Mouse (Mus musculus): ENCODE results near the gene Ren1. TPM values are rescaled to one million over a fixed set of nuclear protein-coding genes. Genes with fewer than 3 reads are reported as not detected.

The Ren1 gene
- not detected in 2 replicates for polyA plus RNA-seq (2014; fragmentation: Nextera tagmentation; extraction: Ambion mirVana)

DNA sequence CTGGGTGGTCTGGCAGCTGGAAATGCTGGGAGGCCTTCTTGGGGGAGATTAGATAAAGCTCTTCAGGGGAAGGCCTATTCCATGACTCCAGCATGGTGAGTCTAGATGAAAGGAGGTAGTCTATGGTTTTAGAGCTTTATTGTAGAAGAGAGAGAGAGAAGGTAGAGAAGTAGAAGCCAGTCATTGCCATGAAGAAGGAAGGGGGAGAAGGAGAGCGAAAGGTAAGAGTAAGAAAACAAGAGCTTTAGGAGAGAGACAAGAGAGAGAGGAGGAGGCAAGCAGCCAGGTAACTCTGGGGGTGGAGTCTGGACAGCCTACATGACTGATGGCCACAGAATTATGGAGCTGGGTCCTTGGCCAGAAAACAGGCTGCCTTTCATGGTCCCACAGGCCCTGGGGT lies at the start of gene Ren1:
Gene Ren1, plus strand, starts transcription at position 301 of the 400 bp plus-strand sequence.
- Histone ChIP-seq H3K27ac (ENCODE audit: low read depth, low read length) (no peak within 1 kb of the TSS), H3K27me3 (ENCODE audit: control insufficient read depth, insufficient read depth, low read length) (peaks cover 6% of the 10 kb centered on the region; the same call in 1 of the 2 replicates), H3K9ac (ENCODE audit: low read depth, low read length) (no peak within 1 kb of the TSS), H3K4me3 (ENCODE audit: low read depth, low read length) (no peak within 1 kb of the TSS), H3K36me3 (ENCODE audit: control insufficient read depth, insufficient read depth, low read length) (no peaks in the 10 kb centered on the region), H3K4me2 (no peak within 1 kb of the TSS), H3K4me1 (ENCODE audit: control insufficient read depth, insufficient read depth, low read length) (peaks cover 8% of the 10 kb centered on the region; the same call in 1 of the 2 replicates), H3K9me3 (replicated peaks; ENCODE audit: control insufficient read depth, low read length) (no peaks in the 10 kb centered on the region)
- WGBS (ENCODE audit: insufficient replicate concordance): 94% methylated on average over 1 of the region's 1 CpGs
- no peak for ATAC-seq (replicated peaks; ENCODE audit: insufficient number of reproducible peaks, low FRiP score, low TSS enrichment)

DNA sequence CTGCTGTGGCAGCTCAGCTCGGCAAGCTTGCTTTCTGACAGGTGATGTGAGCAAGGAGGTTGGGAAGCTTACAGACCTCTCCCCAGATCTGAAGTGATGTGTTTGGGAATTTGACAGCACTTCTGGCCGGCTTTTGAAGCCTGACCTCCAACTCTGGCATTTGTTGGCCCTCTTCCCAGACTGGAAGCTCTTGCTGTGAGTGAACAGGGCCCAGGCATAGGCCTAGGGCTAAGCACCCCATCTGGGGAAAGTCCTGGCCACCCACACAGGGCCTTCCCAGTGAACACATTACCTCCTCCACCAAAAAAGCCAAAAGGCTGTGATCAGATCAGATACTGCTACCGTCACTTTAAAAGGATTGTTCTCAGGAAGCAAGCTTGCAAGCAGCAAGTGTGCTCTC lies 47.8 kb upstream of the Ren1 start:
- H3K27me3 ChIP-seq (ENCODE audit: control insufficient read depth, insufficient read depth, low read length): 0 out of 2 replicates have a peak, but pooled peaks cover 4% of the 10 kb centered on the region
- H3K4me1 ChIP-seq (ENCODE audit: control insufficient read depth, insufficient read depth, low read length): peaks cover 25% of the 10 kb centered on the region
- no peaks in the 10 kb centered on the region; the same call in 1 of the 2 replicates for H3K36me3 ChIP-seq (ENCODE audit: control insufficient read depth, insufficient read depth, low read length)
- no peaks in the 10 kb centered on the region for H3K9me3 ChIP-seq (replicated peaks; ENCODE audit: control insufficient read depth, low read length)
- peak overlapping the region; percentile 76 for H3K27ac ChIP-seq (ENCODE audit: low read depth, low read length)
- 0 out of 2 replicates have a peak overlapping the region, but pooled peaks have one; percentile 16 for H3K9ac ChIP-seq (ENCODE audit: low read depth, low read length)
- no peak overlapping the region for H3K4me2 ChIP-seq
- 23% methylated on average over 3 of the region's 3 CpGs for WGBS (ENCODE audit: insufficient replicate concordance)
- ATAC-seq (replicated peaks; ENCODE audit: insufficient number of reproducible peaks, low FRiP score, low TSS enrichment): peak; percentile 46; the same call in 1 of the 2 replicates
- H3K4me3 ChIP-seq (ENCODE audit: low read depth, low read length): no peak overlapping the region

DNA sequence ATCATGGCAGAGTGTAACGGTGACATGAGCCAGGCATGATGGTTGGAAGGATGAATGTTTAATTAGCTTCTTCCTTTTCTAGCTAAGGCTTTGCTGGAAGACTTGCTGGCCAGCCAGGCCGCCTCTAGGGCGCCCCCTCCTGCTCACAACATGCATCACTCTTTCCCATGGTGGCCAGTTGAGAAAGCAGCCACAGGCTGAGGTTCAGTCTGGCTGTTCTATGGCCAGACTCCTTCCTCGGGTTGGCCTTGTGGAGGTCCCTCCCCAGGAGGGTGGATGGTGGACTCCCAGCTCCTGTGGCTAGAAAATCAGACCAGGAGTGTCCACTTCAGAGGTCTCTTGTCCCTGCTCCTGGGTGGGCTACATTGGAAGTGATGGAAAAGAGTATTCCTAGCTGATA lies 43.5 kb upstream of the Ren1 start:
- Histone ChIP-seq H3K27me3 (ENCODE audit: control insufficient read depth, insufficient read depth, low read length) (no peaks in the 10 kb centered on the region), H3K4me2 (no peak overlapping the region), H3K4me1 (ENCODE audit: control insufficient read depth, insufficient read depth, low read length) (peaks cover 13% of the 10 kb centered on the region), H3K9ac (ENCODE audit: low read depth, low read length) (no peak overlapping the region), H3K9me3 (replicated peaks; ENCODE audit: control insufficient read depth, low read length) (no peaks in the 10 kb centered on the region), H3K27ac (ENCODE audit: low read depth, low read length) (no peak overlapping the region), H3K4me3 (ENCODE audit: low read depth, low read length) (no peak overlapping the region), H3K36me3 (ENCODE audit: control insufficient read depth, insufficient read depth, low read length) (no peaks in the 10 kb centered on the region)
- ATAC-seq (replicated peaks; ENCODE audit: insufficient number of reproducible peaks, low FRiP score, low TSS enrichment): no peak
- WGBS (ENCODE audit: insufficient replicate concordance): 13% methylated on average over 4 of the region's 4 CpGs

DNA sequence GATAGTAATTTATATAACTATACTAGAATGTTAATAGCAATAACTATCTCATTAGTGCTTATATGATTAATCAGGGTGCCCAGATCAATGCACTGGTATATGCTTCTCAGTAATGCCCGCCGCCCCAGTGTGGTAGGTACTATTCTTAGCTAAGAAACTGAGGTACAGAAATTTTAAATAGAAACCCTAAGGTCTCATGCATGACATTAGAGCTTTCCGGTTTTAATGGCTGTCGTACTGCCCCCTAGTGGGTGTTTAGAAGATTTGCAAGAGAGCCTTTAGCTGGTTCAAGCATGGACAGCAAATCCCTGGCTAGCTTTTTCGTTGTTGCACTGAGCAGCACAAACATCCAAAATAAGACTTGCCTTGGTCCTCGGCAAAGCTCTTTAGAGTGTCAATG lies 43.0 kb upstream of the Ren1 start:
- no peak overlapping the region for H3K9ac ChIP-seq (ENCODE audit: low read depth, low read length)
- H3K4me2 ChIP-seq: no peak overlapping the region
- no peak overlapping the region for H3K27ac ChIP-seq (ENCODE audit: low read depth, low read length)
- 11% methylated on average over 6 of the region's 6 CpGs for WGBS (ENCODE audit: insufficient replicate concordance)
- no peaks in the 10 kb centered on the region for H3K36me3 ChIP-seq (ENCODE audit: control insufficient read depth, insufficient read depth, low read length)
- H3K4me3 ChIP-seq (ENCODE audit: low read depth, low read length): no peak overlapping the region
- H3K9me3 ChIP-seq (replicated peaks; ENCODE audit: control insufficient read depth, low read length): no peaks in the 10 kb centered on the region
- H3K4me1 ChIP-seq (ENCODE audit: control insufficient read depth, insufficient read depth, low read length): peaks cover 8% of the 10 kb centered on the region
- no peak for ATAC-seq (replicated peaks; ENCODE audit: insufficient number of reproducible peaks, low FRiP score, low TSS enrichment)
- H3K27me3 ChIP-seq (ENCODE audit: control insufficient read depth, insufficient read depth, low read length): no peaks in the 10 kb centered on the region

DNA sequence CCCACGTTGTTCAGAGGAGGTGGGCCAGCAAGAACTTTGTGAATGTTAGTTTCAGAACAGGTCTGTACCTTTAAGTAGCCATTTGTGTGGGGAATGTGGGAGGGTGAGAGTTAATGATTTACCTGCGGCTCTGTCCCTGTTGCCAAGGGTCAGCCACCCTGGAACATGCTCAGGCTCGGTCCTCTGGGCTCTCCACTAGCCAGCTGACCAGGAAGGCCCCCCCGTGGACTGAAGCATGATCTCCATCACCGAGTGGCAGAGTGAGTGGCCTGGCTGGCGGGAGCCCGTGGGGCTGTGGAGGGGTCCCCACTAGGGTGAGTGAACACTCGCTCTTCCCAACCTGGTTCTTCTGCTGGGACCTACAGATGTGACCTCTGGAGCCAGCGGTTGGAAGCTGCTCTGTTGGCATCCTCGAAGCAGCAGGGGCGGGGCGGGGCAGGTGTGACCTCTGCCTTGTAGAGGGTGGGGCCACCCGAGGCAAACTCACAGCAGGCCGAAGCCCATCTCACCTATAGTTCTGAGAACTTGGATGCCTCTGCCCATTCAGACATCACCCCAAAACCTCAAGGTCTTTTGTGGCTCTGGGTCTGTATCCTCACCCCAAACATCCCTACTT lies 40.5 kb upstream of the Ren1 start, which contains the start of gene Golt1a:
Gene Golt1a, plus strand, starts transcription at position 149 of the 616 bp plus-strand sequence.
- 58% methylated on average over 14 of the region's 14 CpGs for WGBS (ENCODE audit: insufficient replicate concordance)
- Histone ChIP-seq H3K27me3 (ENCODE audit: control insufficient read depth, insufficient read depth, low read length) (no peaks in the 10 kb centered on the region; the same call in 1 of the 2 replicates), H3K4me1 (ENCODE audit: control insufficient read depth, insufficient read depth, low read length) (no peaks in the 10 kb centered on the region; the same call in 1 of the 2 replicates), H3K9me3 (replicated peaks; ENCODE audit: control insufficient read depth, low read length) (no peaks in the 10 kb centered on the region), H3K4me2 (no peak within 1 kb of the TSS), H3K27ac (ENCODE audit: low read depth, low read length) (no peak within 1 kb of the TSS), H3K36me3 (ENCODE audit: control insufficient read depth, insufficient read depth, low read length) (no peaks in the 10 kb centered on the region), H3K9ac (ENCODE audit: low read depth, low read length) (no peak within 1 kb of the TSS), H3K4me3 (ENCODE audit: low read depth, low read length) (no peak within 1 kb of the TSS)
- no peak for ATAC-seq (replicated peaks; ENCODE audit: insufficient number of reproducible peaks, low FRiP score, low TSS enrichment)

DNA sequence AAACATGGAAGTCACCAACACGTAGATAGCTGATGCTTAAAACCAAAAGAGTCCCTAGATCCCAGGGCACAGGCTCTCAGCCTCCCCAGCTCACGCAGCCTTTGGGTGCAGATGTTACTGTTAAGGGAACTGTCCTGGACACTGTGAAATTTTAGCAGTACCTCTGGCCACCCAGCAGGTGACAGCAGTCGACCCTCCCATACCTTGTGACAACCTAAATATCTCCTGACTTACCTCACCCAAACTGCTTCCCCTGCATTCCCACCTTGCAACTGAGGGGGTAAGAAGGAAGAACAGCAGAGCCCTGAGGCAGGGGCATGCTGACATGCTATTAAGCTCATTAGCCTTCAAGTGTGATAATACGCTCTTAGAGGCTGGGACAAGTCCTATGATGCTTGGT lies 39.1 kb upstream of the Ren1 start:
- Histone ChIP-seq H3K27me3 (ENCODE audit: control insufficient read depth, insufficient read depth, low read length) (no peaks in the 10 kb centered on the region; the same call in 1 of the 2 replicates), H3K36me3 (ENCODE audit: control insufficient read depth, insufficient read depth, low read length) (no peaks in the 10 kb centered on the region), H3K9me3 (replicated peaks; ENCODE audit: control insufficient read depth, low read length) (no peaks in the 10 kb centered on the region), H3K4me2 (no peak overlapping the region), H3K4me3 (ENCODE audit: low read depth, low read length) (no peak overlapping the region), H3K4me1 (ENCODE audit: control insufficient read depth, insufficient read depth, low read length) (no peaks in the 10 kb centered on the region; the same call in 1 of the 2 replicates), H3K9ac (ENCODE audit: low read depth, low read length) (no peak overlapping the region), H3K27ac (ENCODE audit: low read depth, low read length) (no peak overlapping the region)
- ATAC-seq (replicated peaks; ENCODE audit: insufficient number of reproducible peaks, low FRiP score, low TSS enrichment): no peak
- 51% methylated on average over 4 of the region's 4 CpGs for WGBS (ENCODE audit: insufficient replicate concordance)

DNA sequence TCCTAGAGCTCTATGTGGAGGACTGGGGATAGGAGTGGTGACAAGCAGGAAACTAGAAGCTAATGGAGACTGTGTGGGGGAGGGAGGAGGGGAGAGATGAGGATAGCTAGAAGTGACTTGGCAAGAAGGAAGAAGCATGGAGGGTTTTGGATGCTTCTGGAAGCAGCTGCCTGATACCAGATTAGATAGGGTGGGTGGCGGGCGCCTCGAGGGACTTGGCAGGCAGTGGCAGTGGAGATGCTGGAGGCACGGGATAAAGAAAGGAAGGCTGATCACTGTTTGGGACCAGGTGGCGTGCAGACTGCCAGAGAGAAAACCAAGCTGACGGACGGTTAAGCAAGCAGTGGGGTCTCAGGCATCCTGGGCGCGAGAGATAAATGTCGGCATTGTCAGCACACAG lies 38.4 kb upstream of the Ren1 start:
- Histone ChIP-seq H3K4me3 (ENCODE audit: low read depth, low read length) (no peak overlapping the region), H3K27ac (ENCODE audit: low read depth, low read length) (no peak overlapping the region), H3K4me1 (ENCODE audit: control insufficient read depth, insufficient read depth, low read length) (no peaks in the 10 kb centered on the region; the same call in 1 of the 2 replicates), H3K9me3 (replicated peaks; ENCODE audit: control insufficient read depth, low read length) (no peaks in the 10 kb centered on the region), H3K27me3 (ENCODE audit: control insufficient read depth, insufficient read depth, low read length) (no peaks in the 10 kb centered on the region; the same call in 1 of the 2 replicates), H3K36me3 (ENCODE audit: control insufficient read depth, insufficient read depth, low read length) (no peaks in the 10 kb centered on the region), H3K9ac (ENCODE audit: low read depth, low read length) (no peak overlapping the region), H3K4me2 (no peak overlapping the region)
- 11% methylated on average over 10 of the region's 10 CpGs for WGBS (ENCODE audit: insufficient replicate concordance)
- no peak for ATAC-seq (replicated peaks; ENCODE audit: insufficient number of reproducible peaks, low FRiP score, low TSS enrichment)

DNA sequence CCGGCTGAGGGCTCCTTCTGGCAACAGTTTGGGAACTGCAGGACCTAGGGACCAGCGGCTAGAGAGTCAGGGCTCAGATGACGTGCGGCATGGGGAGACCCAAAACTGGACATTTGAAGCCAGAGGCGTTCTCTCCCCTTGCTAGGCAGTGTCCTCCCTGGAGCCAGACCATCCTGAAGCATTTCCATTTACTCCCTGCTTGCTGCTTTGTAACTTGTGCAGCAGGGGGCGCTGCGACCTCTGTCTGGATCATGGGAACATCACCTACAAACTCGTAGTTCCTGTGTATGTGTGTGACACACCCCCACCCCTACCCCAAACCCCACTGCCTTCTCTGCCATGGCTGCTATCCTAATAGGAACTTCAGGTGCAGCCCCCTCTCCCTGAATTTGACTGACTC lies 35.9 kb upstream of the Ren1 start:
- H3K27ac ChIP-seq (ENCODE audit: low read depth, low read length): no peak overlapping the region
- 25% methylated on average over 8 of the region's 8 CpGs for WGBS (ENCODE audit: insufficient replicate concordance)
- H3K4me1 ChIP-seq (ENCODE audit: control insufficient read depth, insufficient read depth, low read length): no peaks in the 10 kb centered on the region; the same call in 1 of the 2 replicates
- no peak for ATAC-seq (replicated peaks; ENCODE audit: insufficient number of reproducible peaks, low FRiP score, low TSS enrichment)
- H3K9me3 ChIP-seq (replicated peaks; ENCODE audit: control insufficient read depth, low read length): no peaks in the 10 kb centered on the region
- no peak overlapping the region for H3K4me2 ChIP-seq
- H3K36me3 ChIP-seq (ENCODE audit: control insufficient read depth, insufficient read depth, low read length): no peaks in the 10 kb centered on the region
- H3K9ac ChIP-seq (ENCODE audit: low read depth, low read length): no peak overlapping the region
- no peaks in the 10 kb centered on the region; the same call in 1 of the 2 replicates for H3K27me3 ChIP-seq (ENCODE audit: control insufficient read depth, insufficient read depth, low read length)
- no peak overlapping the region for H3K4me3 ChIP-seq (ENCODE audit: low read depth, low read length)

DNA sequence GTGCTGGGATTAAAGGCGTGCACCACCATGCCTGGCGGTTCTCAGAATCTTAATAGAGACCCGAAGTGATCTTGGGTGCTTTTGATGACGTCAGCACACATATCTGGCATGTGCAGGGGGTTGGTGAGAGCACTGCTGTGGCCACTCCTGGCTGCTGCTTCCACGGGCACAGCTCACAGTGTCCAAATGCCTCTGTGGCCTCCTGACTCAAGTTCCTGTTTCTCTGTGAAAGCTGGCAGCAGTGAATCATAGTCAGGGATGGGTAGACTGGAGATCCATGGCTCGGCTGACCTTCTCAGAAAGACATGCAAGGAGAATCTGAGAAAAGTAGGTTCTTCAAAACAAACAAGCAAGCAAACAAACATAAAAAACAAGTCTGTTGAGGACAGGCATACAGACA lies 34.5 kb upstream of the Ren1 start:
- Histone ChIP-seq H3K4me3 (ENCODE audit: low read depth, low read length) (no peak overlapping the region), H3K4me1 (ENCODE audit: control insufficient read depth, insufficient read depth, low read length) (no peaks in the 10 kb centered on the region; the same call in 1 of the 2 replicates), H3K9me3 (replicated peaks; ENCODE audit: control insufficient read depth, low read length) (no peaks in the 10 kb centered on the region), H3K9ac (ENCODE audit: low read depth, low read length) (no peak overlapping the region), H3K4me2 (no peak overlapping the region), H3K27ac (ENCODE audit: low read depth, low read length) (no peak overlapping the region), H3K36me3 (ENCODE audit: control insufficient read depth, insufficient read depth, low read length) (no peaks in the 10 kb centered on the region), H3K27me3 (ENCODE audit: control insufficient read depth, insufficient read depth, low read length) (no peaks in the 10 kb centered on the region; the same call in 1 of the 2 replicates)
- ATAC-seq (replicated peaks; ENCODE audit: insufficient number of reproducible peaks, low FRiP score, low TSS enrichment): no peak
- 70% methylated on average over 6 of the region's 6 CpGs for WGBS (ENCODE audit: insufficient replicate concordance)
